Mouse (Mus musculus) ES-CJ7 (cell line): Measurements from ENCODE around the gene Inafm2.

ENCODE experiments used
- DNase-seq: peaks from one replicate; pipeline ENCODE4 v3.0.0; 2011; ENCODE audit warnings: low read depth, low spot score

Gene Inafm2

DNA sequence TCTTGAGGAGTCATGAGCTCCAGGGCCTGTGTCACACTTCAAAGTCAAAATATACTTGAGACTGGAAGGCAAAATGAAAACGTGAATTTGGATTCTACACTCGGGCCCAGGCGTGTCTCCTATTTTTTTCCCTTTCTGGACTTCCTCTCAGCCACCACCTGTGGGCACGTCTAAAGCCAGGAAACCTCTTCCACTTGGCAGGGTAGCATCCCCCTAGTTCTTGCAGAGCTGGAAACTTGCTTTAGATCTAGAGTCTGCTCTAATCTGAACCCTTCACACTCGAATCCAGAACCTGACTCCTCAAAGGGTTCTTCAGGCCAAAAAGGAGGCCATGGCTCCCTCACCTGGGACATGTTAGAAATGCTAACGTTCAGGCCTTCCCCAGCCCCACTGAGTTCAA lies 9.8 kb downstream of the Inafm2 start:
- DNase-seq, result no peak

DNA sequence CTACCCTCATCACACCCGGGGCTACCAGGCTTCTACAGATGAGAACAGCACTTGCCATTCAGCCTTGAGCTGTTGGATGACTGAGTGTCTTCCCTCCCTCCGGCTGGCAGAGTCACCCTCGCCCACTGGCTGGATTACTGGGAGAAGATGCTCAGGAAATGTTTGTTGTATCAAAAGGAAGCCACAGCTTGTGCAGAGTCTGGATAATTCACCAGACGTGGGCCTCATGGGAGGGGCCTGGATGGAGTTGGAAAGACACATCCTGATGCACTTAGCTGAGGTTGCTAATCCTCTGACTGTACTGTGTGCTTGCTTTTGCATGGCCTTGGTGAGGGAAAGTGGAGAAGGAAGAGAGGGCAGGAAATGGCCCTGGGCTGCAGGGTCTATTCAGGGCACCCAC lies 10.5 kb downstream of the Inafm2 start:
- DNase-seq, result no peak

DNA sequence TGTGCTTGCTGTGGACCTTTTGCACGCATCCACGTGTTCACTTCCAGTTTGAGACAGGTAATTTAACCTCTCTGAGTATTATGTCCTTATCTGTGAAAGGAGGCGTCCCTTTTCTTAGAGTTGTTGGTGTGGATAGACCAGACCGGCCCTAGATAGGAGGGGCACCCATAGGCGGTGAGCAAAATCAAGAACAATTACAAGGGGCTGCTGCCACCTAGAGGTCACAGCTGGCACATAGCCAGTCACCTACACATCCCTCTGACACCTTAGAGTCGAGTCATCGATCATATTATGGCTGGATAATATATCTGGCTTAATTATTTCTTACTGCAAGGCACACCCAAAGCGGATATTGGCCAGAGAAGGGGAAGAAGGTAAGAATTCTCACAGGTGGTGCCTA lies 14.3 kb downstream of the Inafm2 start:
- peak; percentile 60 for DNase-seq

DNA sequence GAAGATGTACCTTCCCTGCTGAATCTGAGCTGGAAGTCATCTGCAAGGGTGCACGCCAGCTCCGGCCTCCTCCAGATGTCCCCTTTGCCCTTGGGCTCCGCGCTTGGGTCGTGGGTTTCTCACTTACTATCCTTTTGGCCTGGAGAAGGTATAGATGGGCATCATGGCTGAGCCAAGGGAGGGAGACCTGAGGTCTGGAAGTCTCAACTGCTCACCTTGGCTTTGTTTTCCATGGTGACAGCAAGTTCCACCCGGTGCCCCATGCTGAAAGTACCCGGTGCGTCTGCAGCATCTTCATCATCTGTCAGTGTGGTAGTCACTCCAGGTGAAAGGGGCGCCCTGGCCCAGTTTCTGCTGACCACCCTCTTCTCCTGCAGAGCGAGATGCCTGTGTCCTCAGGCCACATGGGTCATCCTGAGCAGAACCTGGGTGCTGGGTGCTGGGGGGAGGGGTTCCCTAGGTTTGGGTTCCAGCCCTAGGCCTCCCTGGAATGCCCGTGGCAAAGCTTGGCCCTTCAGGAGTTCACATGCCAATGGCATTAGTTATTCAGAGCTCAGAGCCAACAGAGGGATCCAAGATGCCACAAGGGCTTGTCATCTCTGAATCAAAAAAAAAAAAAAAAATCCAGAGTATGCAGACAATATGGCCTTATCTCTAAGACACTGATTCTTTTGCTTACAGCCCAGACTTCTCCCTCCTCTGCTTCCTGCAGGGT lies 14.9 kb downstream of the Inafm2 start:
- no peak for DNase-seq

DNA sequence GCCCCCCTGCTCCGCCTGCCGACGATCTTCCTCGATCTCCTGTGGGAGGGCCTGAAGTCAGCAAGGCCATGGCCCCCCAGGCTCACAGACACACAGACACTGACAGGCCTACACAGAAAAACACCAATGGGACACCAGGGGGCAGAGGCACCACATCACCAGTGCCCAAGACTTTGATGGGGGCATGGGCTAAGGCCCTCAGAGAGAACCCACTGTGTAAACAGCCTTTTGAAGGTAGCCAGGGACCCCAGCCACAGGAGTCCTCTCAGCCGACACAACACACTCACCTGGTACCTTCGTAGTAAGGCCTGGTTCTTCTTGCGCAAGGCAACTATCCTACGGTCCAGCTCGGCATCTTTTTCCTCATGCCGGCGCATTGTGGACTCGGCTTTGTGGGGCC lies 15.8 kb downstream of the Inafm2 start:
- DNase-seq, result no peak

DNA sequence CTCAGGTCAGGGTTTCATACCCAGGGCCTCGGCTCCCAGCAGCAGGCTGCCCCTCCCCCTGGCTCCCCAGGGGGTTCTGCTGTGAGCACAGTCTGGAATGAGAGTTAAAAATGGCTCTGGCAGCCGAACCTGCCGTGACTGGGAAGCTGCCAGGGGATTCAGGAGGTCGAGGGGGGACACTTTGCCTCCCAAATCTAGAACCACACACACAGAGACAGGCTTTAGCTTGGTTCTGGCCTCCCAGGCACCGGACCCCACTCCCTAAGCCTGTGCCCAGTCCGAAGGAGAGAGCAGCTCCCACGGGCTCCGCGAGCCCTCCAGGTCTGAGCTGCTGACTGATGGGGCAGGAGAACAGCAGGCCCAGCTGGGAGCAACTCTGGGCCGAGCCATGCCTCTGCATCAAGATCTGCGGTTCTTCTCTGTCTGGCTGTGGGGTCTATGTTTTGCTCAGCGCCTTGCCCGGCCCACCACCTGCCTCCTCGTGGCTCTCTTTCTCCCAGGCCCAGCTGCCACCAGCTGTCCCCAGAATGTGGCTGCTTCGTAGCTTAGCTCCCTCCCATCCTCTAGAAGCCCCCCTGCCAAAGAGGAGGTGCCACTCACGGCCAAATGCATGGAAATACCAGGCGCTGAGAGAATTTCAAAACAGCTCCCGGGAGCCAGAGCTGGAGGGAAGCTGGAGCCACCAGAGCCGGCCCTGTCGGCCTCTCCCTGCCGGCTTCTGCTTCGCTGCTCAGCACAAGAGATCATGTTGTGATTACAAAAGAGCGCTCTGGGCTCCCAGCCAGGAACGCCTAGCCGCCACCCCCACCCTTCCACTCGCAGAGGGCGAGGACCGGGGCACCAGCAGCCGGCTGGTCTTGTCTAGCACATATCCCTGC lies 16.6 kb downstream of the Inafm2 start, which contains the start of gene Ccdc9b:
Ccdc9b (minus strand) TSS at position 756 of the 878 bp plus-strand sequence.
- DNase-seq, result peak; percentile 41

DNA sequence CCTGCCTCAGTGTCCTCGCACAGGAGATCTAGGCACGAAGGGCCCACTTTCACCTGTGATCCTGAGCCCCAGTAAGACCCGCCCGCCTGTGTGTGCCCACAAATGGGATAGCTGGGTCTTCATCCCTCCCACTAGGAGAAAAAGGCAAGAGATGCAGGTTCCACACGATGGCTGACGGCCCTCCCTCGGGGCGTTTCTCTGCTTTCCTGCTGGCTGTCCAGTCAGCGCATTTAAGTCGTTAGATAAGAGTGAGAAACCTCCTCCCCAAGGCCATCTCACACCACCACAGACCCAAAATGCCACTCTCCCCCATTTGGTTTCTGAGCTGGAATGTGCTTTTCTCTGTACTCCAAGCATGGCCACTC lies 17.2 kb downstream of the Inafm2 start:
- no peak for DNase-seq

DNA sequence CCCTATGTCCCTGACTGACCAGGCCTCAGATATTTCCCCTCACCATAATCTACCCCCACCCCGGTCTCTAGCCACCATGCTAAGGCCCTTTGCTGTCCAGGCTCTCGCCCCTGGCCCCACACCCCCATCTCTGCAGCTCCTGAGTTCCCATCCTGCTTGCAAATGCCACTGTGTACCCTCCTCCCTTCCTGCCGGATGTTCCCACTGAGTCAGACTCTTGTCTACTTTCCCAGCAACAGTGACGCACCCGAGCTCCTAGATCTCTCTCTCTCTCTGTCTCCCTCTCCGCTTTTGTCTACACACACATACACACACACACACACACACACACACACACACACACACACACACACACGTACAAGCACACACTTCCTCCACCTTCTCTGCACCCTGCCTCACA lies 17.9 kb downstream of the Inafm2 start:
- DNase-seq, result peak; percentile 58

DNA sequence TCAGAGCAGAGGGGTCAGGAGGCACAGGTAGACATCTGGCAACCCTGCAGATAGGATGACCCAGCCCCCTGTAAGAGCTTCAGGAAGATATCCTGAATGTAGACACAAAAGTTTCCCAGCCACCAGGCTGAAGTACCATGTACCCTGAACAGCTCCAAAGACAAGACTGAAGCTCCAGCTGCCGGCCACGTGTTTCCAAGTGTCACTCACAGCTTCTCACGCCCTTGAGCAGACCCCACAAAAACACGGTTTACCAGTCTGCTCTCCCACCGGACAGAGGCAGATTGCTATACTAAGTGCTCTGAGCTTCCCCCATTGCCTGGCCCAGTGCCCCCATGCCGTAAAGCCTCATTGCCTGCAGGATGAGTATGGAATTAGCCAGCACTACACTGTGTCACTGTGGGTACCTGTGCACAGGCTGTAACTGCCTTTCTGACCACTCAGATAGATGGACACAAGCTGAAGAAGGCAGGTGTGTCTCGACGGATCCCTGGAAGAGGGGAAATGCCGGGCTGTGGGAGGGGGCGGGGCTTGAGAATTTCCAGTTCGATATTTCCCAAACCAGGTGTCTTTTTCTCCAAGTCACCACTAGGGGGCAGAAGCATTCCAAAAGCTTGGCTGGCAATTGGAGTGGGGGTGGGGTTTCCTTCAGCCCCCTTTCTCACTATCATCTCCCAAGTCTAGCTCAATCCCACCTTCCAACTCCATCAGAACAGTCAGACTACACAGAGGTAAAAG lies 18.7 kb downstream of the Inafm2 start:
- DNase-seq, result peak; percentile 79

DNA sequence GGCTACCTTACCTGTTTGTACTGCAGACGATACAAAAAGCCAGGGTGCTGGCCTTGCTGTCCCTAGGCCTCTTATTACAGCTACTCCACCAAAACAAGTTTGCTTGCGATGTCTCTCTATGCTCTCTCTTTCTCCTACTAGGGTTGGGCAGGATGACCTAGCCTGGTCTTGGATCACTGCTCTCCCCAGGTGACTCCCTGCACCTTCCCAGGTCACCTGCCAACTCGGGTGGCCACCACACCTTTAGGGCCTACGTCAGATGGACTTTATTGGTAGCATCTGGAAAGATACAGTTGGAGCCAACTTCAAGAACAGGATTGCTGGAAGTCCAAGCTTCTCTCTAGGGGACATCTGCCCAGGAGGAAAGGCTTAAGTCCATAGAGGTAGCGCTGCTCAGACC lies 19.3 kb downstream of the Inafm2 start:
- DNase-seq, result no peak

DNA sequence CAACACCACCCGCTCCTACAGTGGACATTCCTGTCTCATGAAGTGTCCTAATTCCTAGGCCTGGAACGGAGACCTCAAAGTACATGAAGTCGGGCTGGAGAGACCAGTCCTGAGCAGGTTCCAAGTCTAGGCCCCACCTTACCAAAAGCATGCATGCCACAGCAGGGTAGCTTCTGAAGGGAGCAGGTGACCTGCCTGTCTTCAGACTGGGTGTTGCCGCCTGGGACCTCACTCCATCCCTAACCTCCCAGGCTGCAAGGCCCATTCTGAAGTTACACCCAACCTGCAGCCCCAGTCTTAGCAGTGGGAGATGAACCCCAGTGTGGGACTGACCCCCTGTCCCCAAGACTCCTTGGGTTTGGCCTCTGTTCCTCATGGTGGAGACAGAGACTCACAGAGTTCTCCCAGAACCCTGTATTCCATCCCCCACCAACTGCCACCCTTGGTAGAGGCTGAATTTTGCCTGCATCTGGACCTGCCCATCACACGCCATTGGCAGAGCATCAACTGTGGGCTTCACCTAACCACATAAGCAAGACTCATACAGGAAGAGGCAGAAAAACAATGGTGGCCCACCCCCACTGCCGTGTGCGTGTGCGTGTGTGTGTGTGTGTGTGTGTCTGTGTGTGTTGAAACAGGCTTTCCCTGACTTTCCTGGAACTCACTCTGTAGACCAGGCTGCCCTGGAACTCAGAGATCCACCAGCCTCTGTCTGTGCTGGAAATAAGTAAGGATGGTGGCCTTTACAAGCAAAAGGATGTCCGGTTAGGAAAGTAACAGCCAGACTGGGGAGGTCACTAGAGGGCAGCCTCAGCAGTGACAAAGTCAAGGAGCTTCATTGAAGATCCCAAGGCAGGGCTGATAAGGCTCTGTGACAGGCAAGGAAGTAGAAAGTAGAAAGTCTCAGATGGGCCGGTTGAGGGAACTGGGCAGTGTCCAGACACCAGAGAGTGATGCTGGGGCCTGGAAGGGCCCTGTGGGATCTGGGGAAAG lies 20.8 kb downstream of the Inafm2 start:
- no peak for DNase-seq

DNA sequence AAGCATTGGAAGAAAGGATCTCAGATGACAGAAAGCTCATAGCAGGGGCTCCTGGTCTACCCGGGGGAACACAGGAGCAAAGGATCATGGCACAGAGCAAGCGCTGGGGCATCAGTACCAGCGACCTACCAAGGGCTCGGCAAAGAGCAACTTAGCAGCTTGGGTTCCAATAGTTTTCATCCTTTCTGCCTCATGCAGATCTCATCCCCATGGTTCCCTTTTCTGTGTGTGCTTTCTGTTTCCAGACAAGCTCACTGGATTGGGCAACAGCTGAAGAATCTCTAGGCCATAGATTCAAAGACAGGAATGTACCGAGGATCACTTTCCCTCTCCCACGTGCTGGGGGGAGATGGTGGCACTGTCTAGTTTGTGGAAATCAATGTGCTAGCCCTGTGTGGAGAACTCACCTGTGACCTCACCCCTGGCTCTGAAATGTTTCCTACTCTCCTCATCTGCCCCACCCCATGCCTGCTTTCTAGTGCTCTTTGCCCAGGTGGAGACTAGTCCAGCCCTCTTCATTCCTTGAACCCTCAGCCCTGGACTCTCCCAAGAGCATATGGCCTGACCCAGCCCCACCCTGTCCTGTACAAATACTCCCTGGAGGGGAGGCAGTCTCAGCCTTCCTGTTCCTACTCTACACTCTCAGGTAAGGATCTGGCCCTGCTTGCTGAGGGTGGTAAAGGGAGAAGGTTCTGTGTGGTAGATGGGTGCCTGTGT lies 26.8 kb downstream of the Inafm2 start, which contains the start of gene Phgr1:
Phgr1 (plus strand) TSS at position 612 of the 717 bp plus-strand sequence.
- no peak for DNase-seq

DNA sequence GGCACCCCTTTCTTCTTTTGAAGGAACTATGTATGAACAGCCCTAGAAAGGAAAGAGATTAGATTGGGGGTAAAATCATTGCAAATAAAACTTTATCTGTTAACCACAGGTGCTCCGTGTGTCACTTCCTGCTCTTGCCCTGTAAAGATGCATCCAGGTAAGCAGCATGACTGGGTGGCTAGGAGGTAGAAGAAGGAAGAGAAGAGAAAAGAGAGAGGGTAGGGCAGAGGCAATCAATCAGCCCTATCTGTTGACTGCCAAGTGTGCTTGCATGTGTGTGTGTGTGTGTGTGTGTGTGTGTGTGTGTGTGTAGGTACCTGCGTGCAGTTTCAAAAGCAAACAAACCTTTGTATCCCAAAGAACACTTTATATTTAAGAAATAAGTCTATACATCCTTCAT lies 29.0 kb downstream of the Inafm2 start:
- no peak for DNase-seq

DNA sequence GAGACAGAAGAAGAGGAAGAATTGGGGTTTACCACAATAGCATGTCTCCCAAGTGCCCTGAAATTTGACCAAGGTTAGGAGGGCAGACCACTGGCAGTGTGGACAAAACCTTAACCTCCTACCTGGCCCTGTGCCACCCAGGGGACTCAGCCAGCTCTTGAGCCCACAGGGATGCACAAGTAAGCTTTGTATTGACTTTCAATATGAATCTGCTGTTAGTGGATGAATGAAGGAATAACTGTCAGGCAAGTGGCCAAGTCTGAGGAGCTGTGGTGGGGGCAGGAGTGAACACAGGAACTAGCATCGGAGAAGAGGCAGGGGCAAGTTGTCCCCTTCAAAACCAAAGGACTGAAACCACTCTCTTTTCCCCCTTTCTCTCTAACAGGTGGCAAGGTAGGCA lies 29.8 kb downstream of the Inafm2 start:
- DNase-seq, result no peak

DNA sequence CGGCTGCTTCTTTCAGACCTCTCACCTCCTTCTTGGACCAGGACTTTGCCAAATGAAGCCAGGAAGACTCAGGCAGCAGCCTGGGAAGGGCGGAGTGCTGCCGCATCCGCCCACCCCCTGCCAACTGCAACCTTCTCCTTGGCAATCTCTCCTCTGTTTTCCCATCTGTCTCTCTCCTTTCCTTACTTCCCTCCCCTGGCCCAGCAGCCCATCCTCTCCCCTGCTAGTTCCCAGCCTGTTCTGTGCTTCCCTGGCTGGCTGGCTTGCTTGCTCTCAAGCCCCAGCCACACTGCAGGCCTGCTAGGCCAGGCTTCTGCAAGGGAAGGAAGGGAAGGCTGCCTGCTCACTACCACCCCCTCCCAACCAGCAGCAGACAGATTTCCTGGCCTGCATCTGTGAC lies 30.3 kb downstream of the Inafm2 start:
- DNase-seq, result no peak

DNA sequence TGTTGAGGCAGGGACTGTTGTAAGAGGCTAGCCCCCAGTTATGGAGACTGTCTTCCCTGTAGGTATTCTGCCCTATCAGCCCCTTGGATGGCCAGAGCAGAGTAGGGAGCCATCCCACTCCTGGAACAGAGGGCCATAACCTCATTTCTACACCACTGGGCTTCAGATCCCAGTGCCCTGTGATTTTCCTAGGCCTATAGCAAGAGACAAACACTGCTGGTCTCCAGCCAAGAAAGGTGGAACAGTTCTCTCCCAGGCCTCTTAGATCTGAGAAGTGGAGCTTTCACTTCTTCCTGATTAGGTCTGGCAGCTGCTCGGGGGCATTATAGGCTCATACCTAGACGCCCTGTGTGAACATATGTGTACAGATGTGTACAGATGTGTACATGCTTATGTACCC lies 30.7 kb downstream of the Inafm2 start:
- DNase-seq, result no peak

DNA sequence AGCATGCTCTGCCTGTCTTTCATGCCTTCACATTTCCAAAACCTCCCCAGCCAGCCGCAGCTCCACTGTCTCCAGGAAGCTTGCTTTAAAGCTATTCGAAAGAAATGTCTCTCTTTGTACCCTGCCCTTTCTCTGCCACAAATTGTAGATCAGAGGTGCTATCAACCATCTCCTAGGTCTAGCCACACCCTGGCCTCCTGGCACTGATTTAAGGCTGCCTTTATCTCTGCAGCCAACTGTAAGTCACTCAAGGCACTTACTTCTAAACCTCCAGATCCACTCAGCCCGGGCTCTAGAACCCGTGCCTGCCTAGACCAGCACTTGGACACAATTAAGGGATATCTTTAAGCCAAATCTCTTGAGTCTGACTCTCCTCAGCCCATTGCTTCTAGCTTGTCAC lies 32.9 kb downstream of the Inafm2 start:
- DNase-seq, result no peak

DNA sequence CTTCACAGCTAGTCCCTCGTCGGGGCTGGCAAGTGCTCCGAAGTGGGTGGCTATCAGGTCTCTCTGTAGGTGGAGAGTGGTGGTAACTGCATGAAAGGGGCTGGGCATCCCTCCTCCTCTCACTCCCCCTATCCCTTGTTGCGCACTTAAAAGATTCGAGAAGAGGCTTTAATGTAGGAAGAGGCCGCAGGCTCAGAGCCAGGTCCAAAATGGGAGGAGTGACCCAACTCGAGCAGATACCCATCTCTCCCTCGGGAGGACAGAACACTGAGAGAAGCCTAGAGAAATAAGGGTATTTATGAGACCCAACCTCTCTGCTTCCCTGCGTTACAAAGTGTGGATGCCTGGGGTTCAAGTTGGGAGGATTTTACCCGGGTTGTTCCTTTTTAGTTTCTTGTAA lies 33.5 kb downstream of the Inafm2 start:
- DNase-seq, result no peak

DNA sequence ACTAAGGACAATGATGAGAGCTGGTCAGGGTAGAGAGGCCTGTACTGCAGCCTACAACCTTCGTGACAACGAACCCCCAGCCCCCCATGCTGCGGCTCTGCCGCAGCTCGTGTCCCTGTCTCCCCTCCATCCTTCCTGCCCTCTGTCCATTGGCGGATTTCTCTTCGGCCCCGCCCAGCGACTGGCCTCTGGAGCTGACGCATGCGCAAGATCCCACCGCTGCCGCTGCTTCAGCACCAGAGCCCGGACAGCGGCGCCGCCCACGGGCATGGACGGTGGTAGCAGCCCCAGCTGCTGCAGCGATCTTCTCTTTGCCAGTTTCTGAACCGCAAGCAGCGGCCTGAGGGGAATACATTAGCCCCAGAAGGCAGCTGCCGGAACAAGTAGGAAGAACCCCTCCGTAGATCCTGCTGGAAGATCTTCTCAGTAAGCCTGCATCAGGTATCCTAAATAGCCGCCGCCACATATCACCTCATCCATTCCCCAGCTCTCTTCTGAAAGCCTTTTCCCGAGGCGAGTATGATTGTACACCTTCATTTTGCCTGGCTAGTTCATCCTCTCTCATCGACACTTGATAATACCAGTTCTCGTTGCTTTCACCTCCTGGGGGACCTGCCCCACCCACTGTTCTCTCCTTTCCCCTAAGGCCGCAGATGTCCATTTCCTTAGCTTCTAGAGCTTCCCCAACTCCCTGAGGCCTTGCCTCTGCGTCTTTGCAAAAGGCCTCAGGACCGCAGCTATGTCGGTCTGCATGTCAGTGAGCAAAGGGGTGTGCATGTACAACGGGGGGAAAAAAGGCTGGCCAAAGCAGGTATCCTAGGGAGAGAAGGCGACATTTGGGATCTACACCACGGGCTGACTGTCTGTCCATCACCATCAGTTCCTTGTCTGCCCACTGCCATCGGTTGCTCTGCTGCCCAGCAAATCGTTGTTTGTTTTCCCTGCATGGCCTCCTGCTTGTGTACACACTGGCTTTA lies 34.2 kb downstream of the Inafm2 start, which contains the start of gene Disp2:
Disp2 (plus strand) TSS at position 216 of the 977 bp plus-strand sequence.
- peak; percentile 88 for DNase-seq
